Mouse (Mus musculus) intestine, embryonic 15.5 days (tissue): ENCODE measurements around the gene Cyp2d11. TPM values are rescaled to one million over a fixed set of nuclear protein-coding genes. Genes with fewer than 3 reads are reported as not detected.
"Not testable (repeated sequence)": the region's sequence is repeated elsewhere in the genome, so short reads cannot be mapped to it uniquely, and the experiment has no call there.

Source experiments
- ATAC-seq: fragments of 200-750 bp; cut with Nextera tagmentation; 2 replicates; pipeline ENCODE4 v1.8.0; 2017; ENCODE audit warnings: moderate TSS enrichment, moderate library complexity
- H3K27ac ChIP-seq: fragments of 300-500 bp; sonication (generic); 2 replicates; pipeline ENCODE4 v1.5.1; 2015; ENCODE audit warnings: mild to moderate bottlenecking, inconsistent platforms
- H3K27me3 ChIP-seq: fragments of 300-500 bp; sonication (generic); replicated peaks from 2 replicates; pipeline ENCODE4 v1.6.1; 2015; ENCODE audit warnings: inconsistent platforms
- H3K36me3 ChIP-seq: fragments of 300-500 bp; sonication (generic); 2 replicates; pipeline ENCODE4 v1.6.1; 2015; ENCODE audit warnings: inconsistent platforms
- H3K4me1 ChIP-seq: fragments of 300-500 bp; sonication (generic); replicated peaks from 2 replicates; pipeline ENCODE4 v1.6.1; 2015; ENCODE audit warnings: inconsistent platforms
- H3K4me2 ChIP-seq: fragments of 300-500 bp; sonication (generic); replicated peaks from 2 replicates; pipeline ENCODE4 v1.6.1; 2015; ENCODE audit warnings: mild to moderate bottlenecking, inconsistent platforms
- H3K4me3 ChIP-seq: fragments of 300-500 bp; sonication (generic); replicated peaks from 2 replicates; pipeline ENCODE4 v1.5.1; 2015; ENCODE audit warnings: inconsistent platforms
- H3K9ac ChIP-seq: fragments of 300-500 bp; sonication (generic); 2 replicates; pipeline ENCODE4 v1.6.1; 2015; ENCODE audit warnings: inconsistent platforms
- H3K9me3 ChIP-seq: fragments of 300-500 bp; sonication (generic); 2 replicates; pipeline ENCODE4 v1.6.1; 2016; ENCODE audit warnings: inconsistent platforms
- WGBS: fragments of 180-500 bp; shearing (Covaris S2); methylation state at CpG from one replicate; pipeline ENCODE4 v1.1.7; 2015; 5-methylcytosine and 5-hydroxymethylcytosine counted together
- polyA plus RNA-seq: library from polyadenylated mRNA; unstranded; fragments of >200 nt; fragmentation: Nextera tagmentation; extraction: Ambion mirVana; gene quantifications from 2 replicates; pipeline ENCODE4 v1.2.1, GENCODE M21; 2015

Gene Cyp2d11
- polyA plus RNA-seq, result not detected in 2 replicates

GRCm38 (mm10) chr15:82393922-82394321 is at the start of gene Cyp2d11:
Cyp2d11 (minus strand) TSS chr15:82394022.
- not testable (repeated sequence) for H3K36me3 ChIP-seq, H3K4me2 ChIP-seq, H3K27ac ChIP-seq, H3K9me3 ChIP-seq, H3K9ac ChIP-seq, H3K4me3 ChIP-seq, H3K4me1 ChIP-seq, H3K27me3 ChIP-seq, ATAC-seq
- WGBS, result 88% methylated on average over 2 of the region's 2 CpGs

GRCm38 (mm10) chr15:82437975-82438617 is 44.3 kb upstream of the Cyp2d11 start:
- ATAC-seq, result 0 out of 2 replicates have a peak, but pooled peaks have one; percentile 23
- 53% methylated on average over 5 of the region's 5 CpGs for WGBS
- Histone ChIP-seq H3K27ac (no peak overlapping the region), H3K27me3 (no peaks in the 10 kb centered on the region), H3K9ac (no peak overlapping the region), H3K4me3 (no peak overlapping the region), H3K4me1 (no peaks in the 10 kb centered on the region), H3K9me3 (no peaks in the 10 kb centered on the region), H3K4me2 (no peak overlapping the region), H3K36me3 (no peaks in the 10 kb centered on the region)

- Histone ChIP-seq H3K4me2 (no peak overlapping the region), H3K27ac (no peak overlapping the region), H3K9ac (no peak overlapping the region), H3K4me3 (no peak overlapping the region), H3K27me3 (no peaks in the 10 kb centered on the region), H3K36me3 (no peaks in the 10 kb centered on the region), H3K4me1 (no peaks in the 10 kb centered on the region), H3K9me3 (no peaks in the 10 kb centered on the region)
- ATAC-seq, result no peak
- WGBS, result 84% methylated on average over 2 of the region's 2 CpGs
Observed at GRCm38 (mm10) chr15:82435606-82436005, 41.8 kb upstream of the Cyp2d11 start.

- H3K4me2 ChIP-seq, result no peak overlapping the region
- H3K4me3 ChIP-seq, result no peak overlapping the region
- no peaks in the 10 kb centered on the region for H3K36me3 ChIP-seq
- no peak for ATAC-seq
- 84% methylated on average over 3 of the region's 3 CpGs for WGBS
- no peak overlapping the region for H3K9ac ChIP-seq
- no peaks in the 10 kb centered on the region for H3K9me3 ChIP-seq
- H3K27me3 ChIP-seq, result no peaks in the 10 kb centered on the region
- H3K27ac ChIP-seq, result no peak overlapping the region
- no peaks in the 10 kb centered on the region for H3K4me1 ChIP-seq
Observed at GRCm38 (mm10) chr15:82435011-82435410, 41.2 kb upstream of the Cyp2d11 start.

GRCm38 (mm10) chr15:82434541-82434940 is 40.7 kb upstream of the Cyp2d11 start:
- Histone ChIP-seq H3K4me3 (no peak overlapping the region), H3K4me2 (no peak overlapping the region), H3K9me3 (no peaks in the 10 kb centered on the region), H3K27me3 (no peaks in the 10 kb centered on the region), H3K4me1 (no peaks in the 10 kb centered on the region), H3K27ac (no peak overlapping the region), H3K36me3 (no peaks in the 10 kb centered on the region), H3K9ac (no peak overlapping the region)
- ATAC-seq, result no peak
- 94% methylated on average over 3 of the region's 3 CpGs for WGBS

GRCm38 (mm10) chr15:82433621-82434020 is 39.8 kb upstream of the Cyp2d11 start:
- Histone ChIP-seq H3K9me3 (no peaks in the 10 kb centered on the region), H3K4me1 (no peaks in the 10 kb centered on the region), H3K4me2 (no peak overlapping the region), H3K4me3 (no peak overlapping the region), H3K9ac (no peak overlapping the region), H3K27me3 (no peaks in the 10 kb centered on the region), H3K36me3 (no peaks in the 10 kb centered on the region), H3K27ac (no peak overlapping the region)
- whole genome bisulfite sequencing, result 94% methylated on average over 3 of the region's 3 CpGs
- ATAC-seq, result no peak

GRCm38 (mm10) chr15:82433137-82433536 is 39.3 kb upstream of the Cyp2d11 start, which contains the start of gene Cyp2d9:
Cyp2d9 (plus strand) TSS chr15:82433437.
- no peak within 1 kb of the TSS for H3K27ac ChIP-seq
- no peaks in the 10 kb centered on the region for H3K27me3 ChIP-seq
- H3K36me3 ChIP-seq, result no peaks in the 10 kb centered on the region
- no peak within 1 kb of the TSS for H3K4me3 ChIP-seq
- no peak for ATAC-seq
- no peak within 1 kb of the TSS for H3K9ac ChIP-seq
- H3K4me1 ChIP-seq, result no peaks in the 10 kb centered on the region
- no peak within 1 kb of the TSS for H3K4me2 ChIP-seq
- no peaks in the 10 kb centered on the region for H3K9me3 ChIP-seq

GRCm38 (mm10) chr15:82423471-82423870 is 29.6 kb upstream of the Cyp2d11 start:
- H3K9me3 ChIP-seq, result no peaks in the 10 kb centered on the region
- H3K4me3 ChIP-seq, result no peak overlapping the region
- no peak overlapping the region for H3K4me2 ChIP-seq
- no peak overlapping the region for H3K27ac ChIP-seq
- no peaks in the 10 kb centered on the region for H3K36me3 ChIP-seq
- H3K27me3 ChIP-seq, result no peaks in the 10 kb centered on the region
- WGBS, result 80% methylated on average over 3 of the region's 3 CpGs
- no peak for ATAC-seq
- H3K4me1 ChIP-seq, result no peaks in the 10 kb centered on the region
- no peak overlapping the region for H3K9ac ChIP-seq

GRCm38 (mm10) chr15:82422935-82423334 is 29.1 kb upstream of the Cyp2d11 start:
- ATAC-seq, result no peak
- Histone ChIP-seq H3K36me3 (no peaks in the 10 kb centered on the region), H3K4me2 (no peak overlapping the region), H3K4me1 (no peaks in the 10 kb centered on the region), H3K27ac (no peak overlapping the region), H3K9ac (no peak overlapping the region), H3K9me3 (no peaks in the 10 kb centered on the region), H3K4me3 (no peak overlapping the region), H3K27me3 (no peaks in the 10 kb centered on the region)
- 79% methylated on average over 4 of the region's 4 CpGs for WGBS

- no peaks in the 10 kb centered on the region for H3K27me3 ChIP-seq
- no peak overlapping the region for H3K9ac ChIP-seq
- no peak overlapping the region for H3K4me3 ChIP-seq
- H3K4me2 ChIP-seq, result no peak overlapping the region
- no peaks in the 10 kb centered on the region for H3K9me3 ChIP-seq
- no peak overlapping the region for H3K27ac ChIP-seq
- H3K4me1 ChIP-seq, result 0 out of 2 replicates have a peak, but pooled peaks cover 8% of the 10 kb centered on the region
- no peak for ATAC-seq
- WGBS, result 73% methylated on average over 1 of the region's 1 CpGs
- H3K36me3 ChIP-seq, result no peaks in the 10 kb centered on the region
Observed at GRCm38 (mm10) chr15:82418616-82419015, 24.8 kb upstream of the Cyp2d11 start.

- H3K4me1 ChIP-seq, result 0 out of 2 replicates have a peak, but pooled peaks cover 8% of the 10 kb centered on the region
- WGBS, result 35% methylated on average over 16 of the region's 16 CpGs
- H3K9me3 ChIP-seq, result no peaks in the 10 kb centered on the region
- H3K36me3 ChIP-seq, result no peaks in the 10 kb centered on the region
- no peaks in the 10 kb centered on the region for H3K27me3 ChIP-seq
- peak overlapping the region; percentile 27 for H3K4me2 ChIP-seq
- no peak overlapping the region for H3K27ac ChIP-seq
- peak; percentile 91 for ATAC-seq
- H3K9ac ChIP-seq, result no peak overlapping the region
- H3K4me3 ChIP-seq, result no peak overlapping the region
Observed at GRCm38 (mm10) chr15:82416797-82417789, 23.3 kb upstream of the Cyp2d11 start.

GRCm38 (mm10) chr15:82407536-82407935 is 13.7 kb upstream of the Cyp2d11 start:
- Histone ChIP-seq H3K27ac (no peak overlapping the region), H3K27me3 (no peaks in the 10 kb centered on the region)

More at GRCm38 (mm10) chr15:82407536-82407935, 13.7 kb upstream of the Cyp2d11 start:
- H3K9ac ChIP-seq, result no peak overlapping the region
- H3K4me3 ChIP-seq, result no peak overlapping the region
- no peaks in the 10 kb centered on the region for H3K9me3 ChIP-seq
- 82% methylated on average over 4 of the region's 4 CpGs for WGBS
- no peaks in the 10 kb centered on the region for H3K36me3 ChIP-seq
- no peaks in the 10 kb centered on the region for H3K4me1 ChIP-seq
- no peak overlapping the region for H3K4me2 ChIP-seq
- no peak for ATAC-seq
